Mouse (Mus musculus) forebrain, postnatal 0 days (tissue): ENCODE data around the gene Olfr1369-ps1. TPM values are rescaled to one million over a fixed set of nuclear protein-coding genes. Genes with fewer than 3 reads are reported as not detected.

Experiments
- ATAC-seq: fragments of 200-750 bp; cut with Nextera tagmentation; 2 replicates; pipeline ENCODE4 v1.8.0; 2017; ENCODE audit warnings: mild to moderate bottlenecking, moderate library complexity
- DNase-seq: peaks from one replicate; pipeline ENCODE4 v3.0.0-alpha.2; 2015
- H3K27ac ChIP-seq: fragments of 300-500 bp; sonication (generic); 2 replicates; pipeline ENCODE4 v1.5.1; 2014; ENCODE audit warnings: low read depth, mild to moderate bottlenecking, antibody characterized with exemption, low read length, moderate library complexity, mixed read lengths
- H3K27me3 ChIP-seq: fragments of 300-500 bp; sonication (generic); 2 replicates; pipeline ENCODE4 v1.6.1; 2014; ENCODE audit warnings: mild to moderate bottlenecking, low read length, mixed read lengths; ENCODE audit not compliant: insufficient read depth
- H3K36me3 ChIP-seq: fragments of 300-500 bp; sonication (generic); 2 replicates; pipeline ENCODE4 v1.6.1; 2014; ENCODE audit warnings: mild to moderate bottlenecking, moderate library complexity; ENCODE audit not compliant: insufficient read depth
- H3K4me1 ChIP-seq: fragments of 300-500 bp; sonication (generic); 2 replicates; pipeline ENCODE4 v1.6.1; 2014; ENCODE audit warnings: antibody characterized with exemption; ENCODE audit not compliant: insufficient read depth
- H3K4me2 ChIP-seq: fragments of 300-500 bp; sonication (generic); 2 replicates; pipeline ENCODE4 v1.6.1; 2014; ENCODE audit warnings: low read depth, mild to moderate bottlenecking, moderate library complexity
- H3K4me3 ChIP-seq: fragments of 300-500 bp; sonication (generic); 2 replicates; pipeline ENCODE4 v1.5.1; 2014; ENCODE audit warnings: low read depth, low read length, mixed read lengths
- H3K9ac ChIP-seq: fragments of 300-500 bp; sonication (generic); 2 replicates; pipeline ENCODE4 v1.6.1; 2014; ENCODE audit warnings: mild to moderate bottlenecking
- H3K9me3 ChIP-seq: fragments of 300-500 bp; sonication (generic); 2 replicates; pipeline ENCODE4 v1.6.1; 2016; ENCODE audit warnings: low read length
- CTCF ChIP-seq: sonication (generic); IDR thresholded peaks from 2 replicates; pipeline ENCODE4 v1.5.1; 2016; ENCODE audit warnings: antibody characterized with exemption, control low read depth, low read depth
- WGBS: fragments of 180-500 bp; shearing (Covaris S2); extraction: QIAGEN DNeasy Blood & Tissue Kit; methylation state at CpG from one replicate; pipeline ENCODE4 v1.1.7; 2014; 5-methylcytosine and 5-hydroxymethylcytosine counted together
- polyA plus RNA-seq: library from polyadenylated mRNA; unstranded; fragments of >200 nt; fragmentation: Nextera tagmentation; extraction: Ambion mirVana; gene quantifications from 2 replicates; pipeline ENCODE4 v1.2.1, GENCODE M21; 2015
- total RNA-seq: library from RNA; depleted of rRNA; stranded (reverse); fragments of >200 nt; gene quantifications from 2 replicates; pipeline ENCODE4 v1.2.3, GENCODE M21; 2014

The Olfr1369-ps1 gene
- total and polyA plus RNA-seq, 2 experiments from 2014 or later: not detected

GRCm38 (mm10) chr13:21142421-21142820 is 31.1 kb downstream of the Olfr1369-ps1 start:
- H3K27me3 ChIP-seq: no peaks in the 10 kb centered on the region
- H3K27ac ChIP-seq: no peak overlapping the region
- H3K4me3 ChIP-seq: no peak overlapping the region
- H3K4me2 ChIP-seq: no peak overlapping the region
- H3K36me3 ChIP-seq: no peaks in the 10 kb centered on the region
- WGBS: 58% methylated on average over 8 of the region's 8 CpGs
- no peak overlapping the region for H3K9ac ChIP-seq
- no peaks in the 10 kb centered on the region for H3K9me3 ChIP-seq
- no peaks in the 10 kb centered on the region for H3K4me1 ChIP-seq
- ATAC-seq (no peak), DNase-seq (no peak)
- peak; percentile 43 for TF ChIP-seq CTCF

- Histone ChIP-seq H3K4me1 (no peaks in the 10 kb centered on the region), H3K9ac (no peak within 1 kb of the TSS), H3K4me2 (no peak within 1 kb of the TSS), H3K4me3 (no peak within 1 kb of the TSS), H3K36me3 (no peaks in the 10 kb centered on the region), H3K27ac (no peak within 1 kb of the TSS), H3K27me3 (no peaks in the 10 kb centered on the region), H3K9me3 (no peaks in the 10 kb centered on the region)
- TF ChIP-seq CTCF: no peak
- WGBS: 76% methylated on average over 4 of the region's 4 CpGs
- ATAC-seq (no peak), DNase-seq (no peak)
Observed at GRCm38 (mm10) chr13:21145767-21146166, 34.5 kb downstream of the Olfr1369-ps1 start, which contains the start of gene Olfr1368. TSS of gene Olfr1368 (minus strand) at chr13:21145867.

DNA sequence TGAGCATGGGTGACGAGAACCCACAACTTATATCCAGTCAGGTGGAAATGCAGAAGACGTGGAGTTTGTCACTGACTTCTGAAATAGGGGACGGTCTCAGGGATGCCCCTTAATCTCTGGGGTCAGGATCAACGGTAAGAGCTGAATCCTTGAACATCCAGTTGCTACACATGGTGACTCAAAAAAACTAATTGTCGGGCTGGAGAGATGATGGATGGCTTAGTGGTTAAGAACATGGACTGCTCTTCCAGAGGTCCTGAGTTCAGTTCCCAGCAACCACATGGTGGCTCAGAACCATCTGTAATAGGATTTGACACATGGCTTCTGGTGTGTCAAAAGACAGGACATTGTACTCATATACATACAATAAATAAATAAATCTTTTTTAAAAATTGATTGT is 44.6 kb downstream of the Olfr1369-ps1 start:
- ATAC-seq: no peak
- no peak overlapping the region for H3K4me3 ChIP-seq
- H3K4me1 ChIP-seq: no peaks in the 10 kb centered on the region
- TF ChIP-seq CTCF: no peak
- 85% methylated on average over 5 of the region's 5 CpGs for WGBS
- no peak overlapping the region for H3K4me2 ChIP-seq
- no peaks in the 10 kb centered on the region for H3K9me3 ChIP-seq
- H3K36me3 ChIP-seq: no peaks in the 10 kb centered on the region
- no peak overlapping the region for H3K27ac ChIP-seq
- DNase-seq: no peak
- H3K27me3 ChIP-seq: no peaks in the 10 kb centered on the region
- no peak overlapping the region for H3K9ac ChIP-seq

GRCm38 (mm10) chr13:21158071-21158470 is 46.8 kb downstream of the Olfr1369-ps1 start:
- DNase-seq: no peak
- Histone ChIP-seq H3K9me3 (no peaks in the 10 kb centered on the region), H3K4me1 (no peaks in the 10 kb centered on the region), H3K4me2 (peak overlapping the region; percentile 92), H3K27me3 (no peaks in the 10 kb centered on the region), H3K27ac (no peak overlapping the region), H3K36me3 (no peaks in the 10 kb centered on the region), H3K9ac (no peak overlapping the region), H3K4me3 (no peak overlapping the region)
- 6% methylated on average over 9 of the region's 9 CpGs for WGBS
- TF ChIP-seq CTCF: 0 out of 2 replicates have a peak, but pooled peaks have one; percentile 3
- no peak for ATAC-seq

DNA sequence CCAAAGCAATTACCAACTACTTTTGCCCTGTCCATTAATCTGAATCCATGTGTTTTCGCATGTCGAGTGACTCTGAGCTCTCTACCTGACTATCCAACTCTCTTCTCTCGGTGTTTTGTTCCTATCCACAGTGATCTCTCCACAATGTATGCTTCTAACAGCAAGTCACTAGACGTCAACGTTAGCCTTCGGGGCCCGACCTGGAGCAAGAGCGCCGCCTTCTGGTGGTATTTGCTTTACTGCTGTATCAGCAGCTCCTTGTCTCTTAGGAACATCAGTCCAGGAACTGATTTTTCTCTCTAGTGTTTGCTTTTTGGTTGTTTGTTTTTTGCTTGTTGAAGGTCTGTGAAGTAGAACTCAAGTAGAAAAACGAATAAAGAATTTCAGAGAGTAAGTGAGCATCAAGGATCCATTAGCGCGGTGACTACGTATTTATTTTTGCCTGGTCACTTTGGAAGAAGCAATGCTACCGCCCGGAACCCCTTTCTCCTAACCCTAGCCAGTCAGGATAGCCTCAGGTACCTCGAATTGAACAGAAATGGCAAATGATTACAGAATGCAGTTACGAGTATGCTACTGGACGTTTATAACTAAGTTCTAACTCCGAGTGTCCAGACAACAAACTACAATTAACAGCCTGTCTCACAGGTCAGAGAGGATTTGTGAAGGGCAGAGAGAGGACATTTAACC is 47.6 kb downstream of the Olfr1369-ps1 start:
- no peaks in the 10 kb centered on the region for H3K27me3 ChIP-seq
- H3K9ac ChIP-seq: peak overlapping the region; percentile 51
- H3K27ac ChIP-seq: no peak overlapping the region
- ATAC-seq (peak; percentile 51), DNase-seq (peak; percentile 88)
- no peaks in the 10 kb centered on the region for H3K4me1 ChIP-seq
- 1% methylated on average over 19 of the region's 19 CpGs for WGBS
- H3K4me3 ChIP-seq: peak overlapping the region; percentile 61
- peak overlapping the region; percentile 92 for H3K4me2 ChIP-seq
- H3K9me3 ChIP-seq: no peaks in the 10 kb centered on the region
- TF ChIP-seq CTCF: peak; percentile 90
- H3K36me3 ChIP-seq: no peaks in the 10 kb centered on the region

DNA sequence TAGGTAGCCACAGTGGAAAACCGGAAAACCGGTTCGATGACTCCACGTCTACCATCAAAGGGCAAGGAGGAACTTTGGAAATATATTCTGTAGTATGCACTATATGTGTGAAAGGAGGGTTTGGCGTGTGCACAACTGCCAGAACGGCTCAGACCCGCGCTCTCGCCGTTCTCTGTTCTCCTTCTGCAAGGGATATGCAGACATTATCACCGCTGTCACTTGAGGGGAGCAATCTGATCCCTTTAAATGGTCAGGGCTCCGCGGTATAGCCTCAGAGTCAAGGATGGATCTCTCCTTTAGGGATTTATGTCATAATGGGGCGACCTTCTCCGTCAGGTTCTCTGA is 48.2 kb downstream of the Olfr1369-ps1 start:
- Histone ChIP-seq H3K27ac (no peak overlapping the region), H3K9ac (peak overlapping the region; percentile 51), H3K4me2 (peak overlapping the region; percentile 92), H3K36me3 (no peaks in the 10 kb centered on the region), H3K4me1 (no peaks in the 10 kb centered on the region), H3K4me3 (peak overlapping the region; percentile 61), H3K9me3 (no peaks in the 10 kb centered on the region), H3K27me3 (no peaks in the 10 kb centered on the region)
- ATAC-seq: no peak
- WGBS: 2% methylated on average over 15 of the region's 15 CpGs
- no peak for TF ChIP-seq CTCF
- peak; percentile 30 for DNase-seq

GRCm38 (mm10) chr13:21160041-21160511 is 48.8 kb downstream of the Olfr1369-ps1 start:
- H3K27ac ChIP-seq: no peak overlapping the region
- H3K4me1 ChIP-seq: no peaks in the 10 kb centered on the region
- H3K9me3 ChIP-seq: no peaks in the 10 kb centered on the region
- H3K27me3 ChIP-seq: no peaks in the 10 kb centered on the region
- DNase-seq: peak; percentile 26
- 0% methylated on average over 16 of the region's 16 CpGs for WGBS
- peak overlapping the region; percentile 92 for H3K4me2 ChIP-seq
- peak overlapping the region; percentile 61 for H3K4me3 ChIP-seq
- TF ChIP-seq CTCF: no peak
- peak overlapping the region; percentile 51; the same call in 1 of the 2 replicates for H3K9ac ChIP-seq
- 0 out of 2 replicates have a peak, but pooled peaks have one; percentile 3 for ATAC-seq
- H3K36me3 ChIP-seq: no peaks in the 10 kb centered on the region
